Mouse (Mus musculus): ENCODE results near the gene Itga9. TPM values are rescaled to one million over a fixed set of nuclear protein-coding genes. Genes with fewer than 3 reads are reported as not detected.

Gene Itga9
- polyA plus RNA-seq, 1 experiment, result not detected

DNA sequence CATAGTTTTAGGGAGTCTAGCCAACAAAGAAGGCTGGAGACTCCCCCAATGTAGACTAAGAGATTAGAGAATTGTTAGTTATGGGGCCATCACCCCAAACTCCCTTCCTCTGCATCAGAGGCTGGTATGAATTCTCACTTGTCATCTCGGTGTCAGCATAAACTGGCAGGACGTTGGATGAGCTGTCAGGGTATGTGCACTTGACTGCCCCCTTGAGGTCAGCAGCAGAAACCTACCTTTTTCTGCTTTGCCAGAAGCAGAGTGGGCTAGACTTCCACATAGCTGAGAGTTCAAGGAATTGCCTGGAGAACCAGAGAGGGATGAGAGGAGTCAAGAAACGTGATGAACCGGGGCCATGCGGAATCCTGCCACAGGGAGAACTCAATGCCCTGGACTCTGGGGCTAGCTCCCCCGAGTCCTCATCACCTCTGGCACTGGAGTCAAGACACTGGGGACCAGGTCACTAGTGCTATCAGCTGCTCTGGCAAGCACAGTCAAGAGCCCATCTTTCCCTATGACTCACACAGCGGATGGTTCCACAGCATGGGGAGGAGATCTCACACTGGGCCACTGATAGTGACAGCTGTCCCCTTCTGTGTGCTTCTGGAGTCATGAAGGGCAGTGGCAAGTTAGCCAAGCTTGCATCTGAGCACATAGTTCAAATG, 274.9 kb downstream of the Itga9 start:
- no peak overlapping the region for H3ac ChIP-seq (ENCODE audit: control insufficient read depth, insufficient read length, low read depth)
- no peaks in the 10 kb centered on the region for H3K79me3 ChIP-seq (ENCODE audit: low read depth)
- no peaks in the 10 kb centered on the region for H3K79me2 ChIP-seq (ENCODE audit: control insufficient read depth, insufficient read depth)
- peaks cover 6% of the 10 kb centered on the region for H3K27me3 ChIP-seq (ENCODE audit: control insufficient read depth, insufficient read depth, insufficient read length)
- no peak for TF ChIP-seq CTCF (IDR thresholded peaks at IDR 0.05; ENCODE audit: control insufficient read depth, insufficient read depth, insufficient read length)
- no peak for TF ChIP-seq CEBPB (IDR thresholded peaks at IDR 0.05; ENCODE audit: low read depth)
- no peak for TF ChIP-seq MAX (IDR thresholded peaks at IDR 0.05)
- TF ChIP-seq MYOD1 (IDR thresholded peaks at IDR 0.05; ENCODE audit: control insufficient read depth, insufficient read length, low read depth), result no peak
- no peak for TF ChIP-seq FOSL1 (IDR thresholded peaks at IDR 0.05; ENCODE audit: insufficient read depth, low read length, poor library complexity, severe bottlenecking)
- no peak for TF ChIP-seq MYOG (IDR thresholded peaks at IDR 0.05; ENCODE audit: control insufficient read depth, extremely low read depth, insufficient read length)
- no peak for TF ChIP-seq USF1 (IDR thresholded peaks at IDR 0.05; ENCODE audit: low read depth)
- H3K4me3 ChIP-seq (ENCODE audit: insufficient read depth, poor library complexity, severe bottlenecking), result no peak overlapping the region
- no peaks in the 10 kb centered on the region for H3K36me3 ChIP-seq (ENCODE audit: control insufficient read depth, insufficient read depth)

DNA sequence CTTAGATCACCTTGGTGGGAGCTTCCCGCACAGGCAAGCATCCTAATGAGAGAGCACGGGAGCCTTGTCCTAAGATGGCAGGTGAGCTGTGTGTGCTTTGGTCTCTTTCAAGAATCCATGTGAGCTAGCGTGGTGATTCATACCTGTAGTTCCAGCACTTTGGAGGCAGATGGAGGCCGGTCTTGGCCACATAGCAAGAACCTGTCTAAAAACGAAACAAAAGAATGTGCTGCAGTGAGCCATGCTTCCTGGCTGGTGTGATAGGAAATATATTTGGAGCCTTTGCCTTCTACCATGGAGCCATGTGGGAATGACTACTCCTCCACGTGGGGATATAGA, 275.4 kb downstream of the Itga9 start:
- H3ac ChIP-seq (ENCODE audit: control insufficient read depth, insufficient read length, low read depth), result no peak overlapping the region
- H3K36me3 ChIP-seq (ENCODE audit: control insufficient read depth, insufficient read depth), result no peaks in the 10 kb centered on the region
- TF ChIP-seq MYOG (IDR thresholded peaks at IDR 0.05; ENCODE audit: control insufficient read depth, extremely low read depth, insufficient read length) (no peak), USF1 (IDR thresholded peaks at IDR 0.05; ENCODE audit: low read depth) (no peak), FOSL1 (IDR thresholded peaks at IDR 0.05; ENCODE audit: insufficient read depth, low read length, poor library complexity, severe bottlenecking) (no peak)
- H3K79me3 ChIP-seq (ENCODE audit: low read depth), result no peaks in the 10 kb centered on the region
- H3K27me3 ChIP-seq (ENCODE audit: control insufficient read depth, insufficient read depth, insufficient read length), result peaks cover 6% of the 10 kb centered on the region
- no peak overlapping the region for H3K4me3 ChIP-seq (ENCODE audit: insufficient read depth, poor library complexity, severe bottlenecking)
- no peaks in the 10 kb centered on the region for H3K79me2 ChIP-seq (ENCODE audit: control insufficient read depth, insufficient read depth)

DNA sequence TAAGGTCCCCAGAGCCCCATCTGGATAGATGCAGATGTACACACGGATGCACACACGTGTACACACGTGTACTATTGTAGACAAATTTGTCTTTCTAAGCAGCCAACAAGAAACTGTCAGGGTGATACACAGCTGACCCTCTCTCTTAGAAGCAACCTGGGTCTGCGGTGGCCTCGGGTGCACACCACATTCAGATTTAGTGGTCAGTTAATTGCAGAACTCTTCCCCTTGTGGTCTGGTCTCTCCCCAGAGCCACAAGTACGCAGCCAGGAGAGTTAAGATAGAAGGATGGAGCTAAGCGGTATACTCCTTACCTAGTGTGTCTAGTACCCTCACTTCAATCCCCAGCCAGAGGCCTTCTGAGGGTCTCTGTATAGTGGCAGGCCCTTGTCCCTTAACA, 276.7 kb downstream of the Itga9 start:
- H3K27me3 ChIP-seq (ENCODE audit: control insufficient read depth, insufficient read depth, insufficient read length), result peaks cover 6% of the 10 kb centered on the region
- no peak overlapping the region for H3ac ChIP-seq (ENCODE audit: control insufficient read depth, insufficient read length, low read depth)
- no peak overlapping the region for H3K4me3 ChIP-seq (ENCODE audit: insufficient read depth, poor library complexity, severe bottlenecking)
- TF ChIP-seq CTCF (IDR thresholded peaks at IDR 0.05; ENCODE audit: control insufficient read depth, insufficient read depth, insufficient read length) (no peak), MYOD1 (IDR thresholded peaks at IDR 0.05; ENCODE audit: control insufficient read depth, insufficient read length, low read depth) (no peak), FOSL1 (IDR thresholded peaks at IDR 0.05; ENCODE audit: insufficient read depth, low read length, poor library complexity, severe bottlenecking) (no peak), USF1 (IDR thresholded peaks at IDR 0.05; ENCODE audit: low read depth) (no peak), CEBPB (IDR thresholded peaks at IDR 0.05; ENCODE audit: low read depth) (no peak), MAX (IDR thresholded peaks at IDR 0.05) (no peak), MYOG (IDR thresholded peaks at IDR 0.05; ENCODE audit: control insufficient read depth, extremely low read depth, insufficient read length) (no peak)
- no peaks in the 10 kb centered on the region for H3K79me3 ChIP-seq (ENCODE audit: low read depth)
- H3K79me2 ChIP-seq (ENCODE audit: control insufficient read depth, insufficient read depth), result no peaks in the 10 kb centered on the region
- no peaks in the 10 kb centered on the region for H3K36me3 ChIP-seq (ENCODE audit: control insufficient read depth, insufficient read depth)

- Histone ChIP-seq H3K36me3 (ENCODE audit: control insufficient read depth, insufficient read depth) (no peaks in the 10 kb centered on the region), H3K79me2 (ENCODE audit: control insufficient read depth, insufficient read depth) (no peaks in the 10 kb centered on the region), H3K27me3 (ENCODE audit: control insufficient read depth, insufficient read depth, insufficient read length) (peaks cover 6% of the 10 kb centered on the region), H3ac (ENCODE audit: control insufficient read depth, insufficient read length, low read depth) (no peak overlapping the region), H3K79me3 (ENCODE audit: low read depth) (no peaks in the 10 kb centered on the region), H3K4me3 (ENCODE audit: insufficient read depth, poor library complexity, severe bottlenecking) (no peak overlapping the region)
- no peak for TF ChIP-seq USF1 (IDR thresholded peaks at IDR 0.05; ENCODE audit: low read depth)
- TF ChIP-seq MYOG (IDR thresholded peaks at IDR 0.05; ENCODE audit: control insufficient read depth, extremely low read depth, insufficient read length), result no peak
- no peak for TF ChIP-seq CTCF (IDR thresholded peaks at IDR 0.05; ENCODE audit: control insufficient read depth, insufficient read depth, insufficient read length)
- no peak for TF ChIP-seq FOSL1 (IDR thresholded peaks at IDR 0.05; ENCODE audit: insufficient read depth, low read length, poor library complexity, severe bottlenecking)
- TF ChIP-seq CEBPB (IDR thresholded peaks at IDR 0.05; ENCODE audit: low read depth), result no peak
- no peak for TF ChIP-seq MAX (IDR thresholded peaks at IDR 0.05)
- TF ChIP-seq MYOD1 (IDR thresholded peaks at IDR 0.05; ENCODE audit: control insufficient read depth, insufficient read length, low read depth), result no peak
These were observed 279.3 kb downstream of the Itga9 start for GRCm38 (mm10) chr9:118885785-118886184.

DNA sequence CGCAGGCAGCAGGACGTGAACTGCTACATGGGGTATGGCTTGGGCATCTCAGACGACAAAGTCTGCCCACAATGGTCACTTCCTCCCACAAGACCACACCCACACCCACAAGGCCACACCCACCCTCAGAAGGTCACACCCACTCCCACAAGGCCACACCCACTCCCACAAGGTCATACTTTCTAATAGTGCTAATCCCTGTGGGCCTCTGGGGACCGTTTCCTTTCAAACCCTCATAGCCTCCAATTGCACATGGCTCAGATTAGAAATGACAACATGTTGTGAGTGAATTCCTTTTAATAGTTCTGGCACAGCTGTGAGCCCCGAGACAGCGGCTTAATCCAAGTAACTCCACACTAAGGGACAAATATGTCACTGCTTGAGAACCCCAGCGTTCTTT, 280.7 kb downstream of the Itga9 start:
- H3K27me3 ChIP-seq (ENCODE audit: control insufficient read depth, insufficient read depth, insufficient read length), result peaks cover 8% of the 10 kb centered on the region

DNA sequence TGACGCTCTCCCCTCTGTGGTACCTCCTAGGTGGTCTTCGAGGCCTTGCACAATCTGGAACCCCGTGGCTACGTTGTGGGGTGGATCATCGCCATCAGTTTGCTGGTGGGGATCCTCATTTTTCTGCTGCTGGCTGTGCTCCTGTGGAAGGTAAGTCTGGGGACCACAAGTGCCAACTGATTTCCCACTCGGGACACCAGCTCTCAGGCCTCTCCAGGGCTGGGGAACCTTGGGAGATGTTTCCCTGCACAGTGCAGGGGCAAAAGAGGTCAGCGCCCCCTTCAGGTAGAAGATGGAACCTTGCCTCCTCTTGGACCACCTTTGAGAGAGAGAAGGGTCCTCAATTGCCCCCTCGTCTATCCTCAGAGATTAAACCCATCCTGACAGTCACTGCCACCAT, 281.2 kb downstream of the Itga9 start:
- TF ChIP-seq USF1 (IDR thresholded peaks at IDR 0.05; ENCODE audit: low read depth) (no peak), MYOD1 (IDR thresholded peaks at IDR 0.05; ENCODE audit: control insufficient read depth, insufficient read length, low read depth) (no peak), CEBPB (IDR thresholded peaks at IDR 0.05; ENCODE audit: low read depth) (no peak), MYOG (IDR thresholded peaks at IDR 0.05; ENCODE audit: control insufficient read depth, extremely low read depth, insufficient read length) (no peak), CTCF (IDR thresholded peaks at IDR 0.05; ENCODE audit: control insufficient read depth, insufficient read depth, insufficient read length) (no peak), MAX (IDR thresholded peaks at IDR 0.05) (no peak), FOSL1 (IDR thresholded peaks at IDR 0.05; ENCODE audit: insufficient read depth, low read length, poor library complexity, severe bottlenecking) (no peak)
- H3ac ChIP-seq (ENCODE audit: control insufficient read depth, insufficient read length, low read depth), result no peak overlapping the region

More for the DNA sequence above, 280.7 kb downstream of the Itga9 start:
- H3K4me3 ChIP-seq (ENCODE audit: insufficient read depth, poor library complexity, severe bottlenecking), result no peak overlapping the region
- H3K79me2 ChIP-seq (ENCODE audit: control insufficient read depth, insufficient read depth), result no peaks in the 10 kb centered on the region
- no peaks in the 10 kb centered on the region for H3K79me3 ChIP-seq (ENCODE audit: low read depth)
- H3K36me3 ChIP-seq (ENCODE audit: control insufficient read depth, insufficient read depth), result no peaks in the 10 kb centered on the region
- no peak overlapping the region for H3ac ChIP-seq (ENCODE audit: control insufficient read depth, insufficient read length, low read depth)
- no peak for TF ChIP-seq USF1 (IDR thresholded peaks at IDR 0.05; ENCODE audit: low read depth)
- no peak for TF ChIP-seq CEBPB (IDR thresholded peaks at IDR 0.05; ENCODE audit: low read depth)
- TF ChIP-seq CTCF (IDR thresholded peaks at IDR 0.05; ENCODE audit: control insufficient read depth, insufficient read depth, insufficient read length), result no peak
- no peak for TF ChIP-seq MYOD1 (IDR thresholded peaks at IDR 0.05; ENCODE audit: control insufficient read depth, insufficient read length, low read depth)
- TF ChIP-seq MYOG (IDR thresholded peaks at IDR 0.05; ENCODE audit: control insufficient read depth, extremely low read depth, insufficient read length), result no peak
- TF ChIP-seq FOSL1 (IDR thresholded peaks at IDR 0.05; ENCODE audit: insufficient read depth, low read length, poor library complexity, severe bottlenecking), result no peak
- TF ChIP-seq MAX (IDR thresholded peaks at IDR 0.05), result no peak

More for the DNA sequence above, 281.2 kb downstream of the Itga9 start:
- Histone ChIP-seq H3K36me3 (ENCODE audit: control insufficient read depth, insufficient read depth) (no peaks in the 10 kb centered on the region), H3K27me3 (ENCODE audit: control insufficient read depth, insufficient read depth, insufficient read length) (peaks cover 3% of the 10 kb centered on the region), H3K4me3 (ENCODE audit: insufficient read depth, poor library complexity, severe bottlenecking) (no peak overlapping the region), H3K79me2 (ENCODE audit: control insufficient read depth, insufficient read depth) (no peaks in the 10 kb centered on the region), H3K79me3 (ENCODE audit: low read depth) (no peaks in the 10 kb centered on the region)
